Mouse (Mus musculus): ENCODE measurements at regions not wholly inside any gene's neighbourhood (a gene's known extent, or its start where the extent isn't known, plus 50 kb on each side); places are given as distances from the start of the nearest gene placed in this dataset.

- TF ChIP-seq CTCF (IDR thresholded peaks at IDR 0.05; ENCODE audit: extremely low read depth, insufficient read length, insufficient replicate concordance, low read depth, low read length) (no peak), POLR2A (IDR thresholded peaks at IDR 0.05; ENCODE audit: low read depth, low read length) (no peak)
These were observed 90.2 kb upstream of the Tmtc1 start for GRCm38 (mm10) chr6:148534364-148534763.

All from small intestine, adult 2 months (tissue).